Mouse (Mus musculus) myocyte (in vitro differentiated cells): Measurements from ENCODE around the gene Tgm2. TPM values are rescaled to one million over a fixed set of nuclear protein-coding genes. Genes with fewer than 3 reads are reported as not detected.

Experiments used
- H3K27me3 ChIP-seq: one replicate; pipeline ENCODE4 v1.6.1; 2011; ENCODE audit not compliant: control insufficient read depth, insufficient read depth, insufficient read length
- H3K36me3 ChIP-seq: one replicate; pipeline ENCODE4 v1.6.1; 2011; ENCODE audit not compliant: control insufficient read depth, insufficient read depth
- H3K4me2 ChIP-seq: one replicate; pipeline ENCODE4 v1.6.1; 2011; ENCODE audit warnings: low read depth, control low read depth
- H3K4me3 ChIP-seq: one replicate; pipeline ENCODE4 v1.5.1; 2011; ENCODE audit warnings: mild to moderate bottlenecking, control low read depth, moderate library complexity
- H3K79me2 ChIP-seq: one replicate; pipeline ENCODE4 v1.6.1; 2011; ENCODE audit not compliant: control insufficient read depth, insufficient read depth
- H3ac ChIP-seq: one replicate; pipeline ENCODE4 v1.6.1; 2011; ENCODE audit not compliant: control insufficient read depth, insufficient read length
- CEBPB ChIP-seq: IDR thresholded peaks from 2 replicates; pipeline ENCODE4 v1.6.1; 2011; ENCODE audit warnings: mild to moderate bottlenecking, moderate library complexity; ENCODE audit not compliant: poor library complexity, insufficient read depth, severe bottlenecking
- E2F4 ChIP-seq: IDR thresholded peaks from one replicate; pipeline ENCODE4 v1.6.1; 2011; ENCODE audit warnings: mild to moderate bottlenecking, control low read depth, moderate library complexity; ENCODE audit not compliant: insufficient read depth
- MAX ChIP-seq: IDR thresholded peaks from one replicate; pipeline ENCODE4 v1.6.1; 2011; ENCODE audit warnings: low read depth, mild to moderate bottlenecking, control low read depth
- MYOD1 ChIP-seq, 3 experiments: IDR thresholded peaks; one replicate each; pipeline ENCODE4 v1.6.1; 2011; ENCODE audit warnings: control low read depth in 2 of 3, low read depth in 2 of 3, mild to moderate bottlenecking in 2 of 3, moderate library complexity in 1 of 3; ENCODE audit not compliant: insufficient read length in 2 of 3, control insufficient read depth in 1 of 3
- MYOG ChIP-seq, 3 experiments: IDR thresholded peaks; one replicate each; pipeline ENCODE4 v1.6.1; 2011; ENCODE audit warnings: control low read depth in 2 of 3, low read depth in 2 of 3, mild to moderate bottlenecking in 2 of 3; ENCODE audit not compliant: insufficient read length in 2 of 3, control insufficient read depth in 1 of 3, insufficient read depth in 1 of 3
- POLR2A ChIP-seq: IDR thresholded peaks from one replicate; pipeline ENCODE4 v1.6.1; 2011; ENCODE audit warnings: low read depth, mild to moderate bottlenecking, control low read depth, moderate library complexity; ENCODE audit not compliant: insufficient read length
- POLR2AphosphoS2 ChIP-seq: IDR thresholded peaks from one replicate; pipeline ENCODE4 v1.6.1; 2011; ENCODE audit warnings: low read depth, control low read depth; ENCODE audit not compliant: insufficient read length
- REST ChIP-seq: IDR thresholded peaks from one replicate; pipeline ENCODE4 v1.6.1; 2011; ENCODE audit warnings: mild to moderate bottlenecking, control low read depth, moderate library complexity; ENCODE audit not compliant: insufficient read depth, insufficient read length
- SRF ChIP-seq: IDR thresholded peaks from one replicate; pipeline ENCODE4 v1.6.1; 2011; ENCODE audit warnings: low read depth; ENCODE audit not compliant: control insufficient read depth, insufficient read length
- TCF12 ChIP-seq: IDR thresholded peaks from one replicate; pipeline ENCODE4 v1.6.1; 2011; ENCODE audit warnings: mild to moderate bottlenecking, control low read depth; ENCODE audit not compliant: poor library complexity, insufficient read depth, severe bottlenecking
- TCF3 ChIP-seq: IDR thresholded peaks from one replicate; pipeline ENCODE4 v1.6.1; 2011; ENCODE audit warnings: low read depth, control low read depth; ENCODE audit not compliant: insufficient read length
- USF1 ChIP-seq: IDR thresholded peaks from one replicate; pipeline ENCODE4 v1.6.1; 2011; ENCODE audit warnings: low read depth, mild to moderate bottlenecking, control low read depth, moderate library complexity
- polyA plus RNA-seq: library from polyadenylated mRNA; unstranded; fragments of >200 nt; fragmentation: generic; extraction: Trizol; gene quantifications from one replicate; pipeline ENCODE4 v1.2.1, GENCODE M21; 2012; ENCODE audit warnings: missing spikeins

Tgm2 gene
- polyA plus RNA-seq, 1 experiment, result 61.0 TPM

DNA sequence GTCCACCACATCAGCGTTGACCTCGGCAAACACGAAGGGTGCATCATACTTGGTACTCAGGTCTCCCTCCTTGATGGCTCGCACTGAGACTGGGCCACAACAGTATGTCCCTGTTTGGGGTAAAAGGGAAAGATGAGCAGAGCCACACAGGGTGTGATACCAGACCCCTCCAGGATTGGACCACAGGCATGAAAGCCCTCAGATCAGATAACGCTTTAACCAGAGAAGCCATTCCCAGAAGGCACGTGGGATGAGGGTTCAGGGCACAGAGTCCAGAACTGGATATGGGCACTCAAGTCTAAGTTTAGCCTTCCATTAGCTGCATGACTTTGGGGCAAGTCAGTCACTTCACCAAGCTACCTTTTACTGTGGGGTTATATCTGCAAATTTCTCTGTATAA is 19.0 kb downstream of the Tgm2 start:
- H3K4me2 ChIP-seq, result no peak overlapping the region
- no peak for TF ChIP-seq CEBPB
- TF ChIP-seq USF1, result peak; percentile 25
- no peaks in the 10 kb centered on the region for H3K79me2 ChIP-seq
- H3ac ChIP-seq, result no peak overlapping the region
- H3K27me3 ChIP-seq, result no peaks in the 10 kb centered on the region
- no peak overlapping the region for H3K4me3 ChIP-seq
- no peaks in the 10 kb centered on the region for H3K36me3 ChIP-seq

DNA sequence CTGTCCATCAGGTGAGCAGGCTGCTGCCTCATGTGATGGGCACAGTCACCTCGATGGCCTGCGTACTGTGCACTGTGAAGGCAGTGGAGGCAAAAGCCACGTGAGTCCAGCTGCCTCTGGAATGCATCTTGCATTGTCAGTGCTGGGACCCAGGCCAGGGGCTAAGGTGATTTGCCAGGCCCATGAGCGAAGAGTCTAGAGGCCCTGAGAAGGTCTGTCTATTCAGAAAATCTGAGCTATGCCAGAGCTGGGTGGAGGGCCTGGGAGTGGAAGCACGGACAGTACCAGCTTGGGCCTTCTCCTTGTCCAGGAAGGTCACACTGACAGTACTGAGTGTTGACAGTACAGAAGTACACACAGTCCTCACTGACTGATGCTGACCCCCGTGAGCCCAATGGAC is 23.4 kb downstream of the Tgm2 start:
- TF ChIP-seq TCF3 (no peak), POLR2AphosphoS2 (no peak), MYOD1 (IDR thresholded peaks at IDR 0.05; ENCODE audit: control insufficient read depth in 1 of 3, insufficient read length in 2 of 3, low read depth in 2 of 3) (no peak), MYOG (IDR thresholded peaks at IDR 0.05; ENCODE audit: control insufficient read depth in 1 of 3, insufficient read depth in 1 of 3, insufficient read length in 2 of 3, low read depth in 2 of 3) (peak in 1 of 3 experiments; percentile 26)
- Histone ChIP-seq H3K79me2 (no peaks in the 10 kb centered on the region), H3K4me2 (no peak overlapping the region), H3K36me3 (no peaks in the 10 kb centered on the region), H3K27me3 (no peaks in the 10 kb centered on the region), H3ac (no peak overlapping the region), H3K4me3 (no peak overlapping the region)

DNA sequence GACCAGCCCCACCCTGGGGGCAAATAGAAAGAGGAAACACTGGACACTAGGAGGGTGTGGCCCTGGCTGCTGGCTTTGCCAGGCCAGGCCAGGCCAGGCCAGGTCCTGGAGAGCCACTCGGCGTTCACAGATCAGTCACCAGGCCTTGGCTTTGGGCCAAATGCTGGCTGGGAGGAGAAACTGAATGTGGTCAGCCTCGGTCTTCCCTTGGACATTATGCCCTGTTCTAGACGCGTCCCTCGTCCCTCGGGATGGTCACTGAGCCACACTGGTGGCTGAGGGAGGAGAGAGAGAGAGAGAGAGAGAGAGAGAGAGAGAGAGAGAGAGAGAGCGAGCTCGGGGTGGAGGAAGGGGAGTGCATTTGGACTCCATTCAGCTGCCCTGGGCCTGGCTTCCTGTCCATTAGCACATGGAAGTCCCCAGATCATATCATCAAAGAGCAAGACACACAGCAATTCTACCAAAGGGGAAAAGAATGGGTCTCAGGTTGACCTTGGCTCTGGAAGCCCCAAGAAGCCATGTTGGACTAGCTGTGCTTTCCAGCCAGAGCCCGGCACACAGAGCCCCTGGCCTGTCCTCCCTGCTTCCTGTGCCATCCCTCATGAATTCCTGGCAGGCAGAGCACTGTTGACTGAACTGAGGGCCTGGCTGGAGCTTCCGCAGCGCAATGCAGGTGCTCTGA is 24.4 kb downstream of the Tgm2 start:
- H3K79me2 ChIP-seq, result no peaks in the 10 kb centered on the region
- H3K4me3 ChIP-seq, result no peak overlapping the region
- H3K36me3 ChIP-seq, result no peaks in the 10 kb centered on the region
- no peaks in the 10 kb centered on the region for H3K27me3 ChIP-seq
- H3K4me2 ChIP-seq, result peak overlapping the region; percentile 47
- no peak for TF ChIP-seq MAX
- no peak for TF ChIP-seq REST
- no peak for TF ChIP-seq POLR2A
- no peak for TF ChIP-seq E2F4
- TF ChIP-seq TCF12, result no peak
- no peak for TF ChIP-seq CEBPB
- TF ChIP-seq MYOG (IDR thresholded peaks at IDR 0.05; ENCODE audit: control insufficient read depth in 1 of 3, insufficient read depth in 1 of 3, insufficient read length in 2 of 3, low read depth in 2 of 3), result no peak
- TF ChIP-seq USF1, result no peak
- TF ChIP-seq SRF, result no peak
- TF ChIP-seq MYOD1 (IDR thresholded peaks at IDR 0.05; ENCODE audit: control insufficient read depth in 1 of 3, insufficient read length in 2 of 3, low read depth in 2 of 3), result no peak
- no peak for TF ChIP-seq TCF3
- TF ChIP-seq POLR2AphosphoS2, result no peak
- H3ac ChIP-seq, result no peak overlapping the region

DNA sequence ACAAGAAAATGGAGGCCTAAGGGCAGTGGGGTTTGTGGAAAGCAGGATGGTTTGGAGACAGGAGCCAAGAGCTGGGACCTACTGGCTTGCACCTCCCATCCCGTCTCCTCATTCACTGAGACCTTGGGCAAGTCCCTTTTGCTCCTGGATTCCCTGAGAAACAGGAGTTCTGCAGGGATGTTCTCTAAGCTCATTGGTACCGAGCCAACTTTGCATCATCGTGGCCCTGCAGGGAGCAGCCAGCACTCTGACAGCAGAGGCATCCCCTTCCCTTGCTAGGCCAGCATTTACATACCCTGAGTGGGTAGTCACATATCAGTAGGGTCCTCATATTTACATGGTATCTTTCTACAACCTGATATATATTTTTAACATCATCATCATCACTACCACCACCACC is 25.4 kb downstream of the Tgm2 start:
- TF ChIP-seq POLR2AphosphoS2 (no peak), TCF3 (no peak)
- no peaks in the 10 kb centered on the region for H3K27me3 ChIP-seq
- H3K4me3 ChIP-seq, result no peak overlapping the region
- no peaks in the 10 kb centered on the region for H3K79me2 ChIP-seq
- peak overlapping the region; percentile 47 for H3K4me2 ChIP-seq
- no peaks in the 10 kb centered on the region for H3K36me3 ChIP-seq
- H3ac ChIP-seq, result no peak overlapping the region

DNA sequence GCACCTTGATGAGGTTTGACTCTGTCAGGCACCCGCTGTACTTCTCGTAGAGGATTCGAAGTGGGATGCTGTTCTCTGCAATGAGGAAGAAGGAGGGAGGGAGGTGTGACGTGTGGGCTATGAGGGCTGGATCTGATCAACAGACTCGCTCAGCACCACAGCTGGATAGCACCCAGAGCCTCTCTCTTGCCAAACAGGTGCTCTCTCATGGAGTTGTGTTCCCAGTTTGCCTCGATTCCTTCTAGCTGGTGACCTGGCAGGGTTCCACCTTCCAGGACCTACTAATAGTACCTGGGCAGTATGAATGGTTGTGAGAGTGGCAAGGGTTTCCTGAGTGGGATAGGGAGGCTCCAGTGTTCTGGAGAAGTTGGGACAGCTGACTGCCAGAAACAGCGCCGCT is 26.0 kb downstream of the Tgm2 start:
- TF ChIP-seq USF1, result no peak
- TF ChIP-seq TCF3, result no peak
- no peak for TF ChIP-seq E2F4
- no peak for TF ChIP-seq CEBPB
- TF ChIP-seq POLR2A, result no peak
- TF ChIP-seq MAX, result no peak
- TF ChIP-seq REST, result no peak
- TF ChIP-seq MYOG (IDR thresholded peaks at IDR 0.05; ENCODE audit: control insufficient read depth in 1 of 3, insufficient read depth in 1 of 3, insufficient read length in 2 of 3, low read depth in 2 of 3), result no peak
- TF ChIP-seq TCF12, result no peak
- TF ChIP-seq MYOD1 (IDR thresholded peaks at IDR 0.05; ENCODE audit: control insufficient read depth in 1 of 3, insufficient read length in 2 of 3, low read depth in 2 of 3), result no peak
- no peak for TF ChIP-seq SRF
- no peak for TF ChIP-seq POLR2AphosphoS2
- H3K36me3 ChIP-seq, result no peaks in the 10 kb centered on the region
- no peaks in the 10 kb centered on the region for H3K79me2 ChIP-seq
- no peak overlapping the region for H3K4me2 ChIP-seq
- H3ac ChIP-seq, result no peak overlapping the region
- H3K4me3 ChIP-seq, result no peak overlapping the region
- H3K27me3 ChIP-seq, result no peaks in the 10 kb centered on the region

DNA sequence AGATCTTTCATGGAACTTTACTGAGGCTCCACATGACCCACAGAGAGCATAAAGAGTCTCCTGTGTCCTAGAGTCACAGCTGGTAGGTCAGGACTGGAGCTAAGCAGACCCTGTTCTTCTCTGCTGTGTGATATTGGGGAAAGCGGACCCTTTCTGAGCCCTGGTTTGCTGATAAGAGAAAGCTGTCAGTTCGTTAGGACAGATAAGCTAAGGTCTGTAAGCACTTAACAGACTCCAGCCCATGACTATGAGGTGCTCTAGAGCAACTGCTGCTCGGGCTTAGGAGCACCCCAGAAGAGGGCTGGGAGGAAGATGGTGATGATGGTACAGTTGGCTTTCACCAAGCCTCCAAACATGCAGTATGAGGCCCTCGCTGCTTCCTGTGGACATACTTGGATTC is 27.1 kb downstream of the Tgm2 start:
- TF ChIP-seq REST, result no peak
- no peak for TF ChIP-seq POLR2A
- no peak for TF ChIP-seq MYOD1 (IDR thresholded peaks at IDR 0.05; ENCODE audit: control insufficient read depth in 1 of 3, insufficient read length in 2 of 3, low read depth in 2 of 3)
- TF ChIP-seq E2F4, result no peak
- TF ChIP-seq USF1, result no peak
- TF ChIP-seq TCF3, result no peak
- no peak for TF ChIP-seq MYOG (IDR thresholded peaks at IDR 0.05; ENCODE audit: control insufficient read depth in 1 of 3, insufficient read depth in 1 of 3, insufficient read length in 2 of 3, low read depth in 2 of 3)
- TF ChIP-seq CEBPB, result no peak
- no peak for TF ChIP-seq MAX
- no peak for TF ChIP-seq TCF12
- TF ChIP-seq POLR2AphosphoS2, result no peak
- no peak for TF ChIP-seq SRF
- Histone ChIP-seq H3K4me3 (no peak overlapping the region), H3K79me2 (no peaks in the 10 kb centered on the region), H3K27me3 (no peaks in the 10 kb centered on the region), H3ac (no peak overlapping the region), H3K36me3 (no peaks in the 10 kb centered on the region), H3K4me2 (no peak overlapping the region)
